Mouse (Mus musculus) bone marrow, adult 2 months (tissue): Measurements from ENCODE around the gene Ano2. TPM values are rescaled to one million over a fixed set of nuclear protein-coding genes. Genes with fewer than 3 reads are reported as not detected.
A peak's percentile ranks its signal among the peaks of the same experiment; 100 is the strongest.

Source experiments
- H3K27ac ChIP-seq: fragments of 200-500 bp; 2 replicates; pipeline ENCODE4 v1.5.1; 2012; ENCODE audit warnings: low read depth, mild to moderate bottlenecking, control low read depth, inconsistent platforms, low read length; ENCODE audit not compliant: control insufficient read depth, poor library complexity, insufficient read depth
- H3K4me1 ChIP-seq: fragments of 200-500 bp; 2 replicates; pipeline ENCODE4 v1.6.1; 2011; ENCODE audit warnings: low read length; ENCODE audit not compliant: control insufficient read depth, insufficient read depth
- H3K4me3 ChIP-seq: fragments of 200-500 bp; replicated peaks from 2 replicates; pipeline ENCODE3; 2011; ENCODE audit warnings: mild to moderate bottlenecking, low read depth, low read length, control low read depth; ENCODE audit not compliant: control insufficient read depth
- CTCF ChIP-seq: fragments of 200-500 bp; IDR thresholded peaks from 2 replicates; pipeline ENCODE4 v1.5.1; 2011; ENCODE audit warnings: low read length, control low read depth; ENCODE audit not compliant: control insufficient read depth, insufficient read depth
- POLR2A ChIP-seq: fragments of 200-500 bp; IDR thresholded peaks from 2 replicates; pipeline ENCODE4 v1.6.1; 2011; ENCODE audit warnings: low read depth, mild to moderate bottlenecking, control low read depth, low read length, borderline replicate concordance; ENCODE audit not compliant: control insufficient read depth
- WGBS: fragments of 180-500 bp; shearing (Covaris S2); methylation state at CpG from one replicate; pipeline ENCODE4 v1.1.7; 2018; 5-methylcytosine and 5-hydroxymethylcytosine counted together
- polyA plus RNA-seq: library from polyadenylated mRNA; stranded (reverse); fragments of >200 nt; gene quantifications from 2 replicates; pipeline ENCODE4 v1.2.4, GENCODE M21; 2011; ENCODE audit warnings: low replicate concordance; ENCODE audit not compliant: missing spikeins, insufficient read depth, insufficient read length

Ano2 gene
- polyA plus RNA-seq, 1 experiment: 1.6 TPM

GRCm38 (mm10) chr6:125661106-125661877 is 28.9 kb upstream of the Ano2 start:
- H3K4me3 ChIP-seq: no peak overlapping the region
- H3K27ac ChIP-seq: no peak overlapping the region
- 49% methylated on average over 14 of the region's 14 CpGs for WGBS
- H3K4me1 ChIP-seq: no peaks in the 10 kb centered on the region
- TF ChIP-seq CTCF (peak; percentile 84), POLR2A (no peak)

GRCm38 (mm10) chr6:125663906-125664305 is 26.3 kb upstream of the Ano2 start:
- Histone ChIP-seq H3K27ac (no peak overlapping the region), H3K4me1 (no peaks in the 10 kb centered on the region), H3K4me3 (no peak overlapping the region)
- TF ChIP-seq CTCF: no peak
- no peak for TF ChIP-seq POLR2A
- 56% methylated on average over 2 of the region's 2 CpGs for WGBS

- Histone ChIP-seq H3K27ac (no peak overlapping the region), H3K4me1 (no peaks in the 10 kb centered on the region), H3K4me3 (no peak overlapping the region)
- TF ChIP-seq POLR2A (no peak), CTCF (no peak)
- 76% methylated on average over 3 of the region's 3 CpGs for WGBS
Observed at GRCm38 (mm10) chr6:125671835-125672234, 18.4 kb upstream of the Ano2 start.

GRCm38 (mm10) chr6:125678492-125678891 is 11.7 kb upstream of the Ano2 start:
- Histone ChIP-seq H3K27ac (no peak overlapping the region), H3K4me3 (no peak overlapping the region), H3K4me1 (no peaks in the 10 kb centered on the region)
- WGBS: 53% methylated on average over 1 of the region's 1 CpGs
- TF ChIP-seq POLR2A (no peak), CTCF (no peak)

- 90% methylated on average over 11 of the region's 11 CpGs for WGBS
- TF ChIP-seq CTCF (no peak), POLR2A (no peak)
- H3K4me3 ChIP-seq: no peak overlapping the region
- H3K4me1 ChIP-seq: no peaks in the 10 kb centered on the region
- H3K27ac ChIP-seq: no peak overlapping the region
Observed at GRCm38 (mm10) chr6:125680613-125681012, 9.6 kb upstream of the Ano2 start.

- no peak overlapping the region for H3K4me3 ChIP-seq
- TF ChIP-seq POLR2A (no peak), CTCF (no peak)
- no peak overlapping the region for H3K27ac ChIP-seq
- H3K4me1 ChIP-seq: no peaks in the 10 kb centered on the region
Observed at GRCm38 (mm10) chr6:125685420-125685819, 4.8 kb upstream of the Ano2 start.

GRCm38 (mm10) chr6:125687986-125688385 is 2.2 kb upstream of the Ano2 start:
- WGBS: 66% methylated on average over 1 of the region's 1 CpGs
- no peaks in the 10 kb centered on the region for H3K4me1 ChIP-seq

GRCm38 (mm10) chr6:125701146-125701545 is 10.9 kb downstream of the Ano2 start:
- TF ChIP-seq CTCF: no peak
- no peak for TF ChIP-seq POLR2A
- 50% methylated on average over 2 of the region's 2 CpGs for WGBS
- H3K4me3 ChIP-seq: no peak overlapping the region
- H3K27ac ChIP-seq: no peak overlapping the region
- no peaks in the 10 kb centered on the region for H3K4me1 ChIP-seq

More at GRCm38 (mm10) chr6:125687986-125688385, 2.2 kb upstream of the Ano2 start:
- H3K27ac ChIP-seq: no peak overlapping the region
- TF ChIP-seq CTCF (no peak), POLR2A (no peak)
- H3K4me3 ChIP-seq: no peak overlapping the region
